Mouse (Mus musculus) T-cell, adult 2 months (primary cell): ENCODE data around the gene Btbd35f12.
"Not testable (repeated sequence)": the region's sequence is repeated elsewhere in the genome, so short reads cannot be mapped to it uniquely, and the experiment has no call there.

Experiments used
- DNase-seq: peaks from one replicate; pipeline ENCODE4 v3.0.0; 2022; ENCODE audit warnings: low spot score

Gene Btbd35f12

DNA sequence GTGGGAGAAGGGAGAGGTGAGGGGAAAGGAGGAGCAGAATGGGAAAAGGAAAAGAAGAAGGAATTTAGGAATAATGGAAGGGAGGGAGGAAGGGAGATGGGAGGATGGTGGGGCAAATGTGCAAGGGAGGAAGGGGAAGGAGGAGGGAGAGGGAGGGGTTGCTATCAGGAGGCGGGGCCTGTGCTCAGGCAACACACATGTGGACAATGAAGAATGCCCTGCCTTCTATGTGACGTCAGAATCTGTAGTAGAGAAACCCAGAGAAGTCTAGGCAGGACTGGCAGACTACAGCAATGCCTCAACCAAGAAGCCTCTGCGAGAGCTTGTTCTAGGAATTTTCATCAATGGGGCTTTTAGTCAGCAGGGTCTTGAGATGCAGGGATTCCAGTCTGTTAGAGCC, at the start of gene Btbd35f12:
Gene Btbd35f12, plus strand, starts transcription at position 301 of the 400 bp plus-strand sequence.
- not testable (repeated sequence) for DNase-seq

DNA sequence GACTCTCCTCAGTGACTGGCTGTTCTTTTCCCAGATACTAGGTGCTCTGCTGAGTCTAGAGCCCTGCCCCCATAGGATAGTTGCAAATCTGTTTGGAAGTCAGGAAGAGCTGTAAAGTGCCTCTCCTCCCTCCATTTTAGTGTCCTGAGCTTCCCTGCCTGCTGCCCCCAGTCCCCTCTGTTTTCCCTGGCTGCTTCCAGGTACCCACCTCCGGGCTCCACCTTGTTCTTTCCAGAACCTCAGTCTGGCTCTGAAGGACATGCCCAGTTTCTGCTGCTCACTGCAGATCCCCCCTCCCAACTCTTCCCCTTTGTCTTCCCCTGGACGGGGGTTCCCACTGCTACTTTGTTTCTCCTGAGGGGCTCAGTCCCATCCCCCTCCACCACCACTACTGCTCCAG, 40.1 kb downstream of the Btbd35f12 start:
- not testable (repeated sequence) for DNase-seq
